Mouse (Mus musculus): ENCODE measurements around the gene Gfpt1. TPM values are rescaled to one million over a fixed set of nuclear protein-coding genes. Genes with fewer than 3 reads are reported as not detected.

Gene Gfpt1
- 29.6 TPM for polyA plus RNA-seq (2017; shearing (Covaris generic))

GRCm38 (mm10) chr6:87042337-87043130 lies at the start of gene Gfpt1:
TSS of gene Gfpt1 (plus strand) at chr6:87042846.

GRCm38 (mm10) chr6:87008887-87009286 lies 33.8 kb upstream of the Gfpt1 start, which contains the start of gene Nfu1:
TSS of gene Nfu1 (plus strand) at chr6:87009236.

GRCm38 (mm10) chr6:87104123-87104796 lies 61.6 kb downstream of the Gfpt1 start, which contains the start of gene D6Ertd527e:
TSS of gene D6Ertd527e (plus strand) at chr6:87104746.

Other genes with a start within 250 kb of the Gfpt1 start
- 20.5 TPM for gene Anxa4, start 249.3 kb upstream of the Gfpt1 start, polyA plus RNA-seq (2017; shearing (Covaris generic))
- 64.4 TPM for gene Aak1, start 193.3 kb upstream of the Gfpt1 start, polyA plus RNA-seq (2017; shearing (Covaris generic))
- gene Nfu1, start 33.6 kb upstream of the Gfpt1 start, polyA plus RNA-seq (2017; shearing (Covaris generic)): 110 TPM
- gene D6Ertd527e, start 61.9 kb downstream of the Gfpt1 start, polyA plus RNA-seq (2017; shearing (Covaris generic)): not detected